Mouse (Mus musculus): ENCODE measurements around the gene AL732309.1.
A peak's percentile ranks its signal among the peaks of the same experiment; 100 is the strongest.

DNA sequence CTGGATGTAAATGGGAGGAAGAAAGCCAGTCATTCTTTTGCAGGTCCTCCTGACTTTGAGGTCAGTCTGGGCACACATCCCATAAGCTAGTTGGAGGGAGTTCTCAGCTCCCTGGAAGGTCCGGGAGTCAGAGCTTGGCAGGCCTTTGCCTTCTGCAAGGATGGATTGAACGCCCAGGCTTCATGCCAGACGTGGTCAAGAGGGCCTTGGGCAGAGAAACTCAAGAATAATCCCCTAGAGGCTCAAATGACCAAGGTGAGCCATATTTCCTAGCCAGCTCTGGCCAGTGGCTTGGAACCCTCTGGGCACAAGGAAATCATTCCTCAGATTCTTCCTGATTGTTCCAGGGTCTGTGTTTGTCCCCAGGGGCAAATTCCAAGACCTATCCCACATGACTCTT lies 18.2 kb upstream of the AL732309.1 start:
- no peak; the same call in 1 of the 2 replicates for TF ChIP-seq CTCF (IDR thresholded peaks at IDR 0.05; ENCODE audit: borderline replicate concordance, insufficient read depth, low read depth, low read length)
- peak; percentile 48; the same call in 1 of the 2 replicates for TF ChIP-seq POLR2A (IDR thresholded peaks at IDR 0.05; ENCODE audit: borderline replicate concordance, insufficient read depth, low read length)

All from cerebellum, adult 2 months (tissue).